Mouse (Mus musculus) limb, embryonic 14.5 days (tissue): ENCODE results near the gene Tnip3. TPM values are rescaled to one million over a fixed set of nuclear protein-coding genes. Genes with fewer than 3 reads are reported as not detected.

Experiments
- ATAC-seq: fragments of 200-750 bp; cut with Nextera tagmentation; 2 replicates; pipeline ENCODE4 v1.8.0; 2017; ENCODE audit warnings: low read depth, moderate number of reproducible peaks, moderate TSS enrichment; ENCODE audit not compliant: low FRiP score
- DNase-seq: peaks from one replicate; pipeline ENCODE4 v3.0.0-alpha.2; 2015; ENCODE audit warnings: low spot score
- H3K27ac ChIP-seq: fragments of 300-500 bp; sonication (generic); replicated peaks from 2 replicates; pipeline ENCODE4 v1.5.1; 2014; ENCODE audit warnings: low read depth, mild to moderate bottlenecking, low read length, moderate library complexity, mixed read lengths
- H3K27me3 ChIP-seq: fragments of 300-500 bp; sonication (generic); 2 replicates; pipeline ENCODE4 v1.6.1; 2014; ENCODE audit warnings: low read length, mixed read lengths; ENCODE audit not compliant: control insufficient read depth, insufficient read depth
- H3K36me3 ChIP-seq: fragments of 300-500 bp; sonication (generic); 2 replicates; pipeline ENCODE4 v1.6.1; 2014; ENCODE audit warnings: mild to moderate bottlenecking, low read length, moderate library complexity, mixed read lengths; ENCODE audit not compliant: control insufficient read depth, insufficient read depth
- H3K4me1 ChIP-seq: fragments of 300-500 bp; sonication (generic); 2 replicates; pipeline ENCODE4 v1.6.1; 2014; ENCODE audit warnings: antibody characterized with exemption, low read length, mixed read lengths; ENCODE audit not compliant: control insufficient read depth, insufficient read depth
- H3K4me2 ChIP-seq: fragments of 300-500 bp; sonication (generic); replicated peaks from 2 replicates; pipeline ENCODE4 v1.6.1; 2014; ENCODE audit warnings: low read depth, mild to moderate bottlenecking, low read length, moderate library complexity; ENCODE audit not compliant: severe bottlenecking
- H3K4me3 ChIP-seq: fragments of 300-500 bp; sonication (generic); replicated peaks from 2 replicates; pipeline ENCODE4 v1.5.1; 2014; ENCODE audit warnings: low read length
- H3K9ac ChIP-seq: fragments of 300-500 bp; sonication (generic); 2 replicates; pipeline ENCODE4 v1.6.1; 2014; ENCODE audit warnings: mild to moderate bottlenecking, low read depth, low read length, moderate library complexity; ENCODE audit not compliant: severe bottlenecking
- H3K9me3 ChIP-seq: fragments of 300-500 bp; sonication (generic); 2 replicates; pipeline ENCODE4 v1.6.1; 2016; ENCODE audit warnings: low read length; ENCODE audit not compliant: control insufficient read depth
- POLR2A ChIP-seq: fragments of 200-500 bp; IDR thresholded peaks from 2 replicates; pipeline ENCODE4 v1.8.0; 2012; ENCODE audit warnings: inconsistent platforms, mild to moderate bottlenecking, moderate library complexity, borderline replicate concordance; ENCODE audit not compliant: insufficient read depth, insufficient read length; ENCODE audit errors: extremely low read depth
- WGBS: fragments of 180-500 bp; shearing (Covaris S2); extraction: QIAGEN DNeasy Blood & Tissue Kit; methylation state at CpG from one replicate; pipeline ENCODE4 v1.1.7; 2014; 5-methylcytosine and 5-hydroxymethylcytosine counted together
- polyA plus RNA-seq, 2 experiments: library from polyadenylated mRNA; depleted of rRNA in 1 of 2; stranded (reverse) in 1 of 2; unstranded in 1 of 2; fragments of >200 nt; fragmentation: Nextera tagmentation in 1 of 2; extraction: Ambion mirVana in 1 of 2; gene quantifications; 2 replicates each; pipeline versions ENCODE4 v1.2.1 to v1.2.3; 2012 to 2014

The Tnip3 gene
- polyA plus RNA-seq, 2 experiments: 0.09 to 0.15 TPM

- H3K27ac ChIP-seq: no peak overlapping the region
- TF ChIP-seq POLR2A: no peak
- no peaks in the 10 kb centered on the region for H3K4me1 ChIP-seq
- H3K4me3 ChIP-seq: no peak overlapping the region
- H3K9me3 ChIP-seq: no peaks in the 10 kb centered on the region
- H3K36me3 ChIP-seq: no peaks in the 10 kb centered on the region
- no peak overlapping the region for H3K9ac ChIP-seq
- 90% methylated on average over 4 of the region's 4 CpGs for WGBS
- H3K27me3 ChIP-seq: no peaks in the 10 kb centered on the region
- DNase-seq: no peak
- no peak for ATAC-seq
- no peak overlapping the region for H3K4me2 ChIP-seq
Measured at GRCm38 (mm10) chr6:65605778-65606177, 80.7 kb downstream of the Tnip3 start.

- Histone ChIP-seq H3K9me3 (no peaks in the 10 kb centered on the region), H3K4me1 (no peaks in the 10 kb centered on the region), H3K9ac (no peak overlapping the region), H3K27me3 (no peaks in the 10 kb centered on the region), H3K4me3 (no peak overlapping the region), H3K4me2 (no peak overlapping the region), H3K27ac (no peak overlapping the region), H3K36me3 (no peaks in the 10 kb centered on the region)
- ATAC-seq: 0 out of 2 replicates have a peak, but pooled peaks have one; percentile 4
- DNase-seq: no peak
- no peak for TF ChIP-seq POLR2A
Measured at GRCm38 (mm10) chr6:65606946-65607345, 81.8 kb downstream of the Tnip3 start.

GRCm38 (mm10) chr6:65611834-65612233 is 86.7 kb downstream of the Tnip3 start:
- no peaks in the 10 kb centered on the region for H3K4me1 ChIP-seq
- DNase-seq: no peak
- H3K36me3 ChIP-seq: no peaks in the 10 kb centered on the region
- no peak overlapping the region for H3K27ac ChIP-seq
- no peak for TF ChIP-seq POLR2A
- no peak overlapping the region for H3K4me3 ChIP-seq
- no peaks in the 10 kb centered on the region for H3K27me3 ChIP-seq
- ATAC-seq: no peak
- no peak overlapping the region for H3K4me2 ChIP-seq
- no peak overlapping the region for H3K9ac ChIP-seq
- H3K9me3 ChIP-seq: no peaks in the 10 kb centered on the region

- no peak for TF ChIP-seq POLR2A
- no peak for ATAC-seq
- H3K4me3 ChIP-seq: no peak overlapping the region
Measured at GRCm38 (mm10) chr6:65613924-65614585, 88.9 kb downstream of the Tnip3 start.

GRCm38 (mm10) chr6:65615641-65616040 is 90.5 kb downstream of the Tnip3 start:
- no peaks in the 10 kb centered on the region for H3K36me3 ChIP-seq
- H3K9me3 ChIP-seq: no peaks in the 10 kb centered on the region
- TF ChIP-seq POLR2A: no peak
- H3K27me3 ChIP-seq: no peaks in the 10 kb centered on the region
- H3K9ac ChIP-seq: no peak overlapping the region
- DNase-seq (no peak), ATAC-seq (no peak)
- no peak overlapping the region for H3K27ac ChIP-seq
- no peak overlapping the region for H3K4me2 ChIP-seq
- 61% methylated on average over 4 of the region's 4 CpGs for WGBS
- H3K4me3 ChIP-seq: no peak overlapping the region
- H3K4me1 ChIP-seq: no peaks in the 10 kb centered on the region

More at GRCm38 (mm10) chr6:65613924-65614585, 88.9 kb downstream of the Tnip3 start:
- Histone ChIP-seq H3K9ac (no peak overlapping the region), H3K36me3 (no peaks in the 10 kb centered on the region), H3K27ac (no peak overlapping the region), H3K27me3 (no peaks in the 10 kb centered on the region), H3K9me3 (no peaks in the 10 kb centered on the region), H3K4me2 (no peak overlapping the region), H3K4me1 (no peaks in the 10 kb centered on the region)
- no peak for DNase-seq

- Histone ChIP-seq H3K4me3 (no peak overlapping the region), H3K9me3 (no peaks in the 10 kb centered on the region), H3K36me3 (no peaks in the 10 kb centered on the region), H3K4me2 (no peak overlapping the region), H3K27me3 (no peaks in the 10 kb centered on the region), H3K9ac (no peak overlapping the region), H3K4me1 (no peaks in the 10 kb centered on the region), H3K27ac (no peak overlapping the region)
- ATAC-seq (no peak), DNase-seq (no peak)
- TF ChIP-seq POLR2A: no peak
Measured at GRCm38 (mm10) chr6:65621260-65621659, 96.1 kb downstream of the Tnip3 start.
